Mouse (Mus musculus): Measurements from ENCODE around the gene Fkbp9.

DNA sequence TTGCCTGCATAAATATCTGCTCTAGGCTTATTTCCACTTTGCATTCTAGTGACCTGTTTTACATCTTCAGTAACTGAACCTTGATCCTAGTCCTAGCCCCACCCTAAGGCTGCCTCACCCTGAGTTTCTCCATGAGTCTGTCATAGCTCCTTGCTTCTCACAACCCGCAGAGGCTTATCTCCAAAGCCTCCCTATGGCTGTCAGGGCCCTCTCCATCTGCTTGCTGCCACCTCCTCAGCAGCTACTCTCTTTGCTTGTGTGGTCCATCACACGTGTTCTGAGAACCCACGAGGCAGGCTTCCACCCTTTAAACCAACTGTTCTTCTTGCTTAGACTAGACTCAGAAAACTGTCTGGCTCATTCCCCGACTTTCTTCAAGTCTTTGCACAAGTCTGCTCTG lies 45.0 kb downstream of the Fkbp9 start:
- TF ChIP-seq CTCF (IDR thresholded peaks at IDR 0.05; ENCODE audit: extremely low read depth, insufficient read length, insufficient replicate concordance, low read depth, low read length) (no peak), POLR2A (IDR thresholded peaks at IDR 0.05; ENCODE audit: low read depth, low read length) (no peak)

Measured in small intestine, adult 2 months (tissue).